Mouse (Mus musculus): ENCODE data around the gene Arid2.

- TF ChIP-seq RCOR1 (conservative IDR thresholded peaks at IDR 0.05; ENCODE audit: low read depth, low read length) (no peak), E2F4 (IDR thresholded peaks at IDR 0.05; ENCODE audit: insufficient replicate concordance, low read depth, low read length) (no peak), BHLHE40 (IDR thresholded peaks at IDR 0.05; ENCODE audit: low read depth, low read length) (no peak)
These were observed 121.4 kb downstream of the Arid2 start for GRCm38 (mm10) chr15:96408717-96409121.
